Mouse (Mus musculus) small intestine, adult 2 months (tissue): ENCODE measurements at regions not wholly inside any gene's neighbourhood (a gene's known extent, or its start where the extent isn't known, plus 50 kb on each side); places are given as distances from the start of the nearest gene placed in this dataset.

Source experiments
- CTCF ChIP-seq: fragments of 200-500 bp; IDR thresholded peaks from 2 replicates; pipeline ENCODE4 v1.5.1; 2012; ENCODE audit warnings: low read depth, mild to moderate bottlenecking, control low read depth, inconsistent platforms, low read length, moderate library complexity, mixed read lengths; ENCODE audit not compliant: insufficient replicate concordance, insufficient read length; ENCODE audit errors: extremely low read depth
- POLR2A ChIP-seq: fragments of 200-500 bp; IDR thresholded peaks from 2 replicates; pipeline ENCODE4 v1.6.1; 2012; ENCODE audit warnings: low read depth, mild to moderate bottlenecking, control low read depth, inconsistent platforms, low read length, moderate library complexity

DNA sequence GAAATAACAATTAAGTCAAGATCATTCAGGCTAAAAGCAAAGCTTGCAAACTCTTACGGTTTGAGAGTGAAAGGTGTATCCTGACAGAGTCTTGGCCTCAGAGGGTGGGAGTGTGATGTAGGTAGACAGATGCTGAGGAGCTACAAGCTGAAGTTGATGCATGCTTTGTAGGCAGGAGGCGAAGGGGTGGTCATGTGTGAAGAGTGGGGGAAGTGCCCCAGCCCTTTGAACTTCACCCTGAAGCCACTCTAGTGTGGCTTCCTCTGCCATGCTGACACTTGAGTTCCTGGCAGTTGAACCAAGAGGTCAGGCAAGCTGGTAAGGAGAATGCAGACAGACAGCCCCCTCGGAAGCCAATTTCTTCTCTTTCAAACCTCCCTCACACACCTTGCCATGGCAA is 141.0 kb upstream of the Sox5 start:
- no peak for TF ChIP-seq CTCF
- TF ChIP-seq POLR2A: no peak
